Mouse (Mus musculus) heart, embryonic 11.5 days (tissue): ENCODE results near the gene Rbpjl. TPM values are rescaled to one million over a fixed set of nuclear protein-coding genes. Genes with fewer than 3 reads are reported as not detected.

Experiments used
- ATAC-seq: fragments of 200-750 bp; cut with Nextera tagmentation; replicated peaks from 2 replicates; pipeline ENCODE4 v1.8.0; 2017; ENCODE audit warnings: moderate library complexity; ENCODE audit not compliant: insufficient number of reproducible peaks, low FRiP score, low TSS enrichment
- H3K27ac ChIP-seq: fragments of 300-500 bp; sonication (generic); 2 replicates; pipeline ENCODE4 v1.5.1; 2014; ENCODE audit warnings: mild to moderate bottlenecking, low read depth, low read length
- H3K27me3 ChIP-seq: fragments of 300-500 bp; sonication (generic); 2 replicates; pipeline ENCODE4 v1.6.1; 2014; ENCODE audit warnings: mild to moderate bottlenecking, low read length, mixed read lengths; ENCODE audit not compliant: control insufficient read depth, insufficient read depth
- H3K36me3 ChIP-seq: fragments of 300-500 bp; sonication (generic); 2 replicates; pipeline ENCODE4 v1.6.1; 2014; ENCODE audit warnings: mild to moderate bottlenecking, low read length, moderate library complexity, mixed read lengths; ENCODE audit not compliant: control insufficient read depth, insufficient read depth
- H3K4me1 ChIP-seq: fragments of 300-500 bp; sonication (generic); 2 replicates; pipeline ENCODE4 v1.6.1; 2014; ENCODE audit warnings: low read length; ENCODE audit not compliant: control insufficient read depth, insufficient read depth
- H3K4me2 ChIP-seq: fragments of 300-500 bp; sonication (generic); 2 replicates; pipeline ENCODE4 v1.6.1; 2014; ENCODE audit warnings: mild to moderate bottlenecking, moderate library complexity
- H3K4me3 ChIP-seq: fragments of 300-500 bp; sonication (generic); 2 replicates; pipeline ENCODE4 v1.5.1; 2014; ENCODE audit warnings: low read depth, low read length
- H3K9ac ChIP-seq: fragments of 300-500 bp; sonication (generic); 2 replicates; pipeline ENCODE4 v1.6.1; 2014; ENCODE audit warnings: mild to moderate bottlenecking, low read depth, low read length, moderate library complexity
- H3K9me3 ChIP-seq: fragments of 300-500 bp; sonication (generic); replicated peaks from 2 replicates; pipeline ENCODE4 v1.6.1; 2016; ENCODE audit warnings: low read length; ENCODE audit not compliant: control insufficient read depth
- WGBS: fragments of 180-500 bp; shearing (Covaris S2); extraction: QIAGEN DNeasy Blood & Tissue Kit; methylation state at CpG from one replicate; pipeline ENCODE4 v1.1.7; 2014; ENCODE audit not compliant: insufficient replicate concordance; 5-methylcytosine and 5-hydroxymethylcytosine counted together
- polyA plus RNA-seq: library from polyadenylated mRNA; unstranded; fragments of >200 nt; fragmentation: Nextera tagmentation; extraction: Ambion mirVana; gene quantifications from 2 replicates; pipeline ENCODE4 v1.2.1, GENCODE M21; 2014

The Rbpjl gene
- polyA plus RNA-seq, 1 experiment from 2014 or later, result 0.19 TPM

DNA sequence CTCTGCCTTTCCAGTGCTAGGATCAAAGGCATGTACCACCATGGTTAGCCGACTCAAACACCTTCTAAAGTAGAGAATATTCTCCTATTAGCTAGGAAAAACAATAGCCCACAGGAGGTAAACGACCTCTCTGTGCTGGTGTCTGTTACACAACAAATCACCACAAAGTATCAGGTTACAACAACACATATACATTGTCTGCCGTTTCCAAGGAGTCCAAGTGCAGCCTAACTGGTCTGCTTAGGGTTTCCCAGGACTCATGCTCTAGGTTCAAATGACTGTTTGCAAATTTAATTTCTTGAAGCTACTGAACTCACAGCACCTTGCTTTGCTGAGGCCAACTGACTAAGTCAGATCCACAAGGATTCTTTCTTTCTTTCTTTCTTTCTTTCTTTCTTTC, 16.5 kb downstream of the Rbpjl start:
- no peak for ATAC-seq
- WGBS, result 11% methylated on average over 3 of the region's 3 CpGs
- Histone ChIP-seq H3K36me3 (0 out of 2 replicates have a peak, but pooled peaks cover 3% of the 10 kb centered on the region), H3K4me3 (no peak overlapping the region), H3K27me3 (peaks cover 11% of the 10 kb centered on the region), H3K9ac (no peak overlapping the region), H3K4me1 (no peaks in the 10 kb centered on the region), H3K27ac (no peak overlapping the region), H3K4me2 (no peak overlapping the region), H3K9me3 (no peaks in the 10 kb centered on the region)

DNA sequence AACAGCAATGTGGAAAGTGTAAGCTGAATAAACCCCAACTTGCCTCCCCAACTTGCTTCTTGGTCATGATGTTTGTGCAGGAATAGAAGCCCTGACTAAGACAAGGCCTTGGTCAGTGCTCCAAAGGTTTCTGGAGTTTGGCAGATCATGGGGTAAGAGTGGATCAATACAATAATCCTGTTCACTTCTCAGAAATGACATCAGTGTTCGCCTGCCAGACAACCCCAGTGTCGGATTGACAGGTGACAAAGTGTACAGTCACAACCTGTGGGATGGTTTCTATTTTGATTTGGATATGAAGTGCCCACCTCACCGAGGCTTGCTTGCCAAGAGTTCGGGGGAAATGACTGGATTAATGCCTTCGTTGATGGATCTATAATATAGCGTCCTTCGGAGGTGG, 18.4 kb downstream of the Rbpjl start:
- Histone ChIP-seq H3K9me3 (no peaks in the 10 kb centered on the region), H3K4me2 (no peak overlapping the region), H3K4me3 (no peak overlapping the region), H3K4me1 (no peaks in the 10 kb centered on the region), H3K27ac (no peak overlapping the region), H3K27me3 (0 out of 2 replicates have a peak, but pooled peaks cover 3% of the 10 kb centered on the region), H3K36me3 (0 out of 2 replicates have a peak, but pooled peaks cover 3% of the 10 kb centered on the region), H3K9ac (no peak overlapping the region)
- ATAC-seq, result no peak
- WGBS, result 80% methylated on average over 7 of the region's 7 CpGs

GRCm38 (mm10) chr2:164421979-164422378, 19.0 kb downstream of the Rbpjl start:
- no peak overlapping the region for H3K9ac ChIP-seq
- no peak overlapping the region for H3K4me2 ChIP-seq
- 0 out of 2 replicates have a peak, but pooled peaks cover 5% of the 10 kb centered on the region for H3K36me3 ChIP-seq
- no peaks in the 10 kb centered on the region for H3K9me3 ChIP-seq
- WGBS, result 78% methylated on average over 8 of the region's 8 CpGs
- no peak overlapping the region for H3K4me3 ChIP-seq
- ATAC-seq, result no peak
- H3K4me1 ChIP-seq, result no peaks in the 10 kb centered on the region
- H3K27ac ChIP-seq, result no peak overlapping the region
- H3K27me3 ChIP-seq, result 0 out of 2 replicates have a peak, but pooled peaks cover 3% of the 10 kb centered on the region

DNA sequence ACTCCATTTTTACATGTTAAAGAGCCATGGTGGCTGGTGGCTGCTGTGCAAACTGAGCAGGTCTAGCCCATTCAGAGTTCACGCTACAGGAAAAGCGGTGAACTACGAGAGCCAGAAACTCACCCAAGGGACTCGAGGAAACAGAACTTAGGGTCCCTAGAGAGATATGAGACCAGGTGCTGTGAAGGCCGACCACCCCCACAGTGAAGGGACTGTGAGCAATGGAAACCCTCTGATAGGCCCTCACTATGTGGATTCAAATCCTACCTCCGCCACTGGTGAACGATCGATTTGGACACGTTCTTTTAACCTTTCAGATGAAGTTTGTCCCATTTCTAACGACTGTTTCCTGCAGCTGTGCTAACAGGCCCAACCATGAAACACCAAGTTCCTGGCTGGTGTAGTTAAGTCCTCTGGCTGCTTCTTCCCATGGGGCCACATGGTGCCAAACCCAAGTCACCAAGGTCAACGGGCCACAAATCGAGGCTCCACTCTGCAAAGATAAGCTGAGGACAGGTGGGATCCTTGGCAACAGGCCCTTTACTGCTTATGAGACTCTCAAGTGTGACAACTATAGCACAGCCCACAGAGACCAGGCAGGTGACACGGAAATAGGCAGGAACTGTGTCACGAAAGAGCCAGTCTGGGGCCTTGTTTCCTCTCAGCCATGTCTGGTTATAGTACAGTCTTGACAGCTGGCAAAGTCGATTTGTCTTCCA, 19.9 kb downstream of the Rbpjl start:
- 78% methylated on average over 15 of the region's 15 CpGs for WGBS
- no peak overlapping the region for H3K9ac ChIP-seq
- no peak overlapping the region for H3K27ac ChIP-seq
- H3K4me1 ChIP-seq, result no peaks in the 10 kb centered on the region
- no peak overlapping the region for H3K4me2 ChIP-seq
- no peak overlapping the region for H3K4me3 ChIP-seq
- H3K9me3 ChIP-seq, result no peaks in the 10 kb centered on the region
- ATAC-seq, result no peak
- 0 out of 2 replicates have a peak, but pooled peaks cover 5% of the 10 kb centered on the region for H3K36me3 ChIP-seq
- H3K27me3 ChIP-seq, result 0 out of 2 replicates have a peak, but pooled peaks cover 3% of the 10 kb centered on the region

DNA sequence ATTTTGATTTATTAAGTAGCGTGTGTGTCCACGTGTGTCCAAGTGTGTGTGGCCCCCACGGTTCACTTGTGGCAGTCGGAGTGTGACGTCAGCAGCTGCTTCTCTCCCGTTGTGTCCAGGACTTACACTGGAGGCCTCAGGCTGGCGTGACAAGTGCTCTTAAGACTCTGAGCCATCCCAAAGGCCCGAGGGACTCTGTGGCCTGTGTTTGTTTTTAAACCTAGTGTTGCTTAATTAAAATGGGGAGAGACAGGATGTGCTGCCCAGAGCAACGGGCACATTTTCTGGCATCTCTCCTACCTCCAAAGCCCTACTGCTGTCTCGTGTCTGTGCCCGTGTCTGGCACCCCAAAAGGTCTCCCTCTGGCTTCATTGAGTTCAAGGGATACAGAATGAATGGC, 20.5 kb downstream of the Rbpjl start:
- Histone ChIP-seq H3K4me3 (no peak overlapping the region), H3K4me1 (no peaks in the 10 kb centered on the region)
- no peak for ATAC-seq

DNA sequence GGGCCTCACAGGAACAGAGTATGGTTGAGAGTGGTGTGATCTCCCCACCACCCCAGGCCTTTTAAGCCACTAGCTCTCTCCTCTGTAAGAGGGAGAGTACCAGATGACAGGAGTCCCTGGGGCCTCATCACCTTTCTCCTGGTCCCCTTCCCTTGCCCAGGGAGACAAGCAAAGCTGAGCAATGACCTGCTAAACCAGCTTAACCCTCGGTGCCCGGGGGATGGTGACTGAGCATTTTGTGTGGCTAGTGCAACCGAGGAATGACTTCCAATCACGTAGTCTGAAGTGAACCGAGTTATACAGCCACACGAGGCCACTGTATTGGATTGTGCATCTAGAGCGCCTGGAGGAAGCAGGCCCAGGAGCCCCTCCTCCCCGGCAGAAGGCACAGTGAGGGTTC, 21.5 kb downstream of the Rbpjl start:
- no peaks in the 10 kb centered on the region for H3K27me3 ChIP-seq
- 0 out of 2 replicates have a peak, but pooled peaks cover 2% of the 10 kb centered on the region for H3K4me1 ChIP-seq
- no peak overlapping the region for H3K27ac ChIP-seq
- H3K9ac ChIP-seq, result no peak overlapping the region
- peaks cover 8% of the 10 kb centered on the region for H3K36me3 ChIP-seq
- WGBS, result 82% methylated on average over 8 of the region's 8 CpGs
- no peak for ATAC-seq
- no peaks in the 10 kb centered on the region for H3K9me3 ChIP-seq
- H3K4me2 ChIP-seq, result no peak overlapping the region
- H3K4me3 ChIP-seq, result no peak overlapping the region

More for the DNA sequence above, 20.5 kb downstream of the Rbpjl start:
- Histone ChIP-seq H3K27me3 (0 out of 2 replicates have a peak, but pooled peaks cover 3% of the 10 kb centered on the region), H3K9ac (no peak overlapping the region), H3K4me2 (no peak overlapping the region), H3K36me3 (peaks cover 6% of the 10 kb centered on the region), H3K27ac (no peak overlapping the region), H3K9me3 (no peaks in the 10 kb centered on the region)
- WGBS, result 83% methylated on average over 11 of the region's 11 CpGs

DNA sequence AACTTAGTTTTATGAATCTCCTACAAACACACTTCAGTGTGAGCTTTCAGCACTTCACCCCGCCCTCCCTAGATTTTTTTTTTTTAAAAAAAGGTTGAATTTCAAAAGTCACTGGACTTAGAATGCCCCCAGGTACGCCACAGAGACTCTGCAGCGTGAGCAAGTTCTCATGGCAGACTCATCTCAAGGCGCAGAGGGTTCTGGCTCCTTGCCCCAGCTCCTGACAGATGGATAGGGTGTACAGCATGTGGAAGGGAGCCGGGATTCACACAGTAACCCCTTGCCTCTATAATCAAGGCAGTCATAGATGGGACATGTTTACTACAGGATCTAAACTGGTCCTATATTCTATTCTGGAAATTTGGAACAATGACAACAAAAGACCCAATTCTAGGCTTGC, 22.5 kb downstream of the Rbpjl start:
- peaks cover 13% of the 10 kb centered on the region for H3K36me3 ChIP-seq
- H3K4me2 ChIP-seq, result no peak overlapping the region
- H3K9ac ChIP-seq, result no peak overlapping the region
- peaks cover 5% of the 10 kb centered on the region for H3K4me1 ChIP-seq
- H3K4me3 ChIP-seq, result no peak overlapping the region
- no peak for ATAC-seq
- no peaks in the 10 kb centered on the region for H3K27me3 ChIP-seq
- H3K27ac ChIP-seq, result no peak overlapping the region
- no peaks in the 10 kb centered on the region for H3K9me3 ChIP-seq
- WGBS, result 79% methylated on average over 5 of the region's 5 CpGs

- Histone ChIP-seq H3K4me1 (peaks cover 13% of the 10 kb centered on the region), H3K27me3 (no peaks in the 10 kb centered on the region), H3K36me3 (peaks cover 13% of the 10 kb centered on the region), H3K4me2 (no peak overlapping the region), H3K4me3 (no peak overlapping the region), H3K9ac (no peak overlapping the region), H3K27ac (no peak overlapping the region), H3K9me3 (no peaks in the 10 kb centered on the region)
- 17% methylated on average over 12 of the region's 12 CpGs for WGBS
- ATAC-seq, result no peak
These were observed 23.2 kb downstream of the Rbpjl start for GRCm38 (mm10) chr2:164426121-164426520.

DNA sequence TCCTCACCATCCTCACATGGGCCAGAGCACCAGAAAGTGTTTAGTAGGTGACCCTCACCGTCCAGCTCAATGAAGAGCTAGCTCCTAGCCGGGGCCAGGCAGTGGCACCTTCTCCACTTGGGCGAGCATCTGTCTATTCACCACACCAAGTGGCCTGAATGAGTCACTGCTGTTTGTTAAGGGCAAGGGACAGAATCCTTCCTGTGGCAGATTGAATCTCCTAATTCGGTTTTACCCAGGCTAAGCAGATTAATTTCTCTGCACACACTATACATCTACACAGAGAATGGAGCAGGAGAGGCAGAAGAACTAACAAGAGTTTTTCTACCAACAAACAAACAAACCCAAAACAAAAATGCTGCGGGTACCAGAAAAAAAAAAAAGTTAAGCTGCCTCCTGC, 24.0 kb downstream of the Rbpjl start:
- H3K9me3 ChIP-seq, result no peaks in the 10 kb centered on the region
- no peak for ATAC-seq
- H3K4me1 ChIP-seq, result peaks cover 15% of the 10 kb centered on the region
- peaks cover 13% of the 10 kb centered on the region for H3K36me3 ChIP-seq
- no peak overlapping the region for H3K9ac ChIP-seq
- WGBS, result 82% methylated on average over 5 of the region's 5 CpGs
- H3K27ac ChIP-seq, result no peak overlapping the region
- H3K4me3 ChIP-seq, result no peak overlapping the region
- no peak overlapping the region for H3K4me2 ChIP-seq
- no peaks in the 10 kb centered on the region for H3K27me3 ChIP-seq
